Mouse (Mus musculus) CD4-positive, CD25-positive, alpha-beta regulatory T cell, adult 2 months (primary cell): ENCODE measurements at regions not wholly inside any gene's neighbourhood (a gene's known extent, or its start where the extent isn't known, plus 50 kb on each side); places are given as distances from the start of the nearest gene placed in this dataset.

Experiments
- DNase-seq: peaks from one replicate; pipeline ENCODE4 v3.0.0-alpha.2; 2012; ENCODE audit warnings: low read depth, low spot score

DNA sequence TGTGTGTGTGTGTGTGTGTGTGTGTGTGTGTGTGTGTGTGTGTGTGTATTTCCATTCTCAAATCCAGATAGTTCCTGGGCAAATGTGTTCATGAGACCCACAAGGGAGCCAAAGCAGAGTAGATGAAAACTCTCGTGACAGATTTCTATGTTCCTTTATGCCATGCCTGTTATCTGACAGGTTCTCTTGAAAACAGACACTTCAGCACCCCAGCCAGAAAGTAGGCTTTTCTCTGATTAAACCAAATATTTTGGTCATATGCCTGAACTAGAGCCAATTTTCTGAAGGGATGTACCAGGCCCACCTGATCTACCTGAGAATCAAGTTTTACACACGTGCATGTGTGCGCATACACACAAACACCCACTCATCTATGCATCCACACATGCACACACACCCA, 95.5 kb downstream of the Psat1 start:
- no peak for DNase-seq

DNA sequence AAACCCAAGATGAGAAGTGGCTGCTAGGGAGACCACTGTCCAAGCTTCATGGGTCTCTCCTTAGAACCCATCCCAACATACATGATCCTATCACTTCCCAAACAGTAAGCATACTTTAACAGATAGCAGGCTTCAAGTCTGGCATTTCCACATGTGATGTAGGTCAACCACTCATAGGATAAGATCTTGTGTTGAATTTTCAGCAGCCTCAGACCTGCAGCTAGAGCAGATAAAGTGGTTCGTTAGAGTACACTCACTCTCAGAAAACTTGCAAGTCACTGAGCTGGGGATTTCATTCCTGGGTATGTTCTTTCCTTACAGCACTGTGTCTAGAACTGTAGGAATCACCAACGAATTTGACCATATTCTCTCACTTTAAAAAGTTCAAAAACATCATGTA, 96.4 kb downstream of the Psat1 start:
- no peak for DNase-seq

DNA sequence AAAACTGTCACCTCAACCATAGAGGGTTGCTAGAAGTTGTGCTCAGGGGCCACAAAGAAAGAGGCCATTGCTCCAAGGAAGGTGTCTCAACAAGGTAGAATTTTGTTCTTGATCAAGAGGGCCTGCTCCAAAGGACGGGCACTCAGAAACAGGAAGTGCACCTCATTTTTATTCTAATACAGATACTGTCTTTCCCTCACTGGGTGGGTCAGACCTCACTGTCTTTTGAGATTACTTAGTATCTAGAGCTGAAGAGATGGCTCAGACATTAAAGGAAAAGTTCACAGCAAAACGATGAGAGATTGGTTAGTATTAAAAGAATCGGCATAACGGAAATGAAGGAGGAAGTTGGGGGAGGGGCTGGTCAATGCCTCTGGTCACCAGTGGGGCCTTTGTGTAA, 97.9 kb downstream of the Psat1 start:
- no peak for DNase-seq

DNA sequence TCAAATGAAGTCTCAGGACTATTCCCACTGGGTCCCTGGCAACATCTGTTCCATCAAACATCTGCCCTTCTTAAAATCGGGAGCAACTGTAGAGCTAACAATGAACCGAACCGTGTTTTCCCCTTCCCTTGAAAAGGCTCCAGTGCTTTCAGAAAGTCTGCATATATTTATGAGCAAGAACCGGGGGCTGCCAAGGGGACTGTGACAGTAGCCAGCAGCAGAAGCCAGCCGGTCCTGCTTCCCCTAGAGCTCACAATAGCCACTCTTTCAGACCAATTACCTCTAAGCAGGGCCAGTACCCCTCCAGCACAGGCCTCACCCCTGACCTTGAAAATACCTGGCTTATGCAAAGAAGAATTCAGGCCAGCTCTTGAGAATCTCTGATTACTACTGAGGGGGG, 108.8 kb downstream of the Psat1 start:
- DNase-seq = no peak

DNA sequence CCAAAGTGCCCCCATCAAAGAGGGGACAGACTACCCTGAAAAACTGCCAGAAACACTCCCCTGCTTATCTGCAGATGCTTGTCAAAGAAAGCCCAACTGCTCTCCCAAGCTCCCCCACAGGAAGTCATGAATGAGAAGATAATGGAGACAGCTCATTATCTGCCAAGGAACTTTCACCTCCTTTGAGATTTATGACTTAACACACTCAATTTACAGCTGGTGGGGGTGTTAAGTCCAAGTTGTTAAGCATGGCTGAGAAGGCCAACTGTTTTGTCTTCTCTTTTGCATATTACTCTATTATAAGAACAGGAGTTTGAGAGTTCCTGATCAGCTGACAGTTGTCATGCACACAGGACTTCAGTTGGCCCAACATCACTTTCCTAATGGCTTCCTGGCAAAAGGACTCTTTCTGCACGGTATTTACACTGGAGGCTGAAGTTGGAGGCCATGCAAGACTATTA, 109.4 kb downstream of the Psat1 start:
- DNase-seq = no peak

DNA sequence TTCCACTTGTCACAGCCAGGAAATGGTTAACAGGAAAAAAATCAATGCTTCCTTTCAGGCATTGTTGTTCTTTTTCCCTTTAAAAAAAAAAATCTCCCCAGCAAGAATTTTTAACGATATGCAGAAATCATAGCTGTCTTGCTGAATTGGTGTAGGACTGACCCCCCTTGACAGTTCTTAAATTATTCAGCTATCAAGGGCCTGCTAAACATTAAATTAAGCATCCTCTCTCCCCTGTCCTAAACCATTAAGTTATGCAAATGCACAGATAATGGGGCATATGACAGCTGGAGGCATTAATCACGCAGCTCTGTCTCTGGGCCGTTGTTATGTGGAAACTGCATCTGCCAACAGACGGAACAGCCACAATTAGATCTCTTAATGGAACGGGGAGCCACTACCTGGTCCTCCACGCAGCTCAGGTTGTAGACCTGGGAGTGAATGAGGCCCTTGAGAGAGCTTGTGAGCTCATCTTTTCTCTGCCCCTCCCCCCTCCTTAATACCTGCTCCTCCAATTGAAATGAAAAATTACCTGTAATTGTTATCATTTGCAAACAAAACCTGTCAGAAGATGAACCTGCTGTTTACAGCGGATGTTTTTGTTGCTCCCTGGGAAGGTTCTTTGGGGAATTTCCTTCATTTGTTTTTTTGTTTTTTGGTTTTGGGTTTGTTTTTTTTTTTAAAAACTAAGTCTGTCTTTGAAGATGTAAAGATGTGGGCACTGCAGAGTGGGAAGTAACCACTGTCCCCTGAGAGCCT, 110.0 kb downstream of the Psat1 start:
- no peak for DNase-seq

DNA sequence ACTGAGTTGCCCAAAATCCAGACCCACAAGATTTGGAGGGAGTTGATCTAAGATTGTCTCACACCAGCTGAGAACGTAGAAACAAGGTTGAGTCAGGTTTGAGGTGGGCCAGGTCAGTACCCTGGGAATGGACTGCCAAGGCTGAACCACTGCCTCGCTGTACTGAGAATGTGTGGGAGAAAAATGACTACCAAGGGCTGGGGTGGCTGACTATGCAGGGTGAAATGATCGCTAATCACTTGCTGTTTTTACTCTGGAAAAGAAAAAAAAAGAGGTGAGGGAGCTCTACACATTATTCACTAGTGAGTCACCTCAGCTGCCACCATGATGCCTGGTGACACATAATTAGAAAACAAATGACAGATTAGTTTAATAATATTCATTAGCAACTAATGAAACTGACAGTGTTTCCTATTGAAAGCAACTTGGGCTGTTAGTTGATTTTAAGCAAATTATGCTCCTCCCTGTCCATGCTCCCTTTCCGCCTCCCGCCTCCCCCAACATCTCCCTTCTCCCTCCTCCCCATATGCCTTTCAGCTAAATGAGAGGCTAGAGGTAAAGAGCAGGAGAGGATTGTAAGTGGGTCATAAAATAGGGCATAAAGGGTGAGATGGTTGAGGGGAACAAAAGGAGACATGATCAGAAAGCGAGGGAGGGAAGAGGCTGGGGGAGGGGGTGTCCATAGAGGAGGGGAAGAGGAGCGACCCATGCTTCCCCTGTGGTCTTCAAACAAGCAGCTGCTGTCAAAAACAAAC, 110.8 kb downstream of the Psat1 start:
- no peak for DNase-seq

DNA sequence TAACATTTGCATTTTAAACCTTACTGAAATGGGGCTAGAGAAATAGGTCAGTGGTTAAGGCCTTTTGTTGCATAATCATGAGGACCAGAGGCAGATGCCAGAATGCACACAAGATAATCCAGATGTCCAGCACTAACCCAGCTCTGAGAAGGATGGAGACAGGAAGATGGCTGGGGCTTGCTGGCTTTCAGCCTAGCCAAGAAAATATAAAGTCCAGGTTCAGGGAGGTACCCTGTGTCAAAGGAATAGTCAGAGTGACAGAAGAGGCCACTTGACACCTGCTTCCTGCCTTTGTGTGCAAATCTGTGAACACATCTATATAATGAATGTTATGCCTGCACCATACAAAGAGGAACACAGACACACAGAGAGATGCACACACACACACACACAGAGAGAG, 116.8 kb downstream of the Psat1 start:
- DNase-seq = no peak

DNA sequence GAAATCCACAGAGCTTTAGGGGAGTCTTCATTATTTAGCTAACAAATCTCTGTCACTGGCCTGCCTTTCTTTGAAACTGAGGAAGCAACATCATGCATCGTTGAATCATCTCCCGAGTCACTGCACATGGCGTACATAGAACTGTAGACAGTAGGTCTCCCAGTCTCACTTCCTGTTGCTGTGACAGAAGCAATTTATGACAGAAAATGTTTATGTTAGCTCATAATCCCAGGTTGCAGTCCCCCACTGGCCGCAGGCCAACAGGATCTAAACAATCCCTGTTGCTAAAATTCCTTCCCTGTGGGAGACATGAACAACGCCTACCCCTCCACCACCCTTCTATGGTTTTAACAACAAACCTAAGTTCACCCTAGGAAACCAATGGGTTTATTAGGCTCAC, 118.0 kb downstream of the Psat1 start:
- no peak for DNase-seq

DNA sequence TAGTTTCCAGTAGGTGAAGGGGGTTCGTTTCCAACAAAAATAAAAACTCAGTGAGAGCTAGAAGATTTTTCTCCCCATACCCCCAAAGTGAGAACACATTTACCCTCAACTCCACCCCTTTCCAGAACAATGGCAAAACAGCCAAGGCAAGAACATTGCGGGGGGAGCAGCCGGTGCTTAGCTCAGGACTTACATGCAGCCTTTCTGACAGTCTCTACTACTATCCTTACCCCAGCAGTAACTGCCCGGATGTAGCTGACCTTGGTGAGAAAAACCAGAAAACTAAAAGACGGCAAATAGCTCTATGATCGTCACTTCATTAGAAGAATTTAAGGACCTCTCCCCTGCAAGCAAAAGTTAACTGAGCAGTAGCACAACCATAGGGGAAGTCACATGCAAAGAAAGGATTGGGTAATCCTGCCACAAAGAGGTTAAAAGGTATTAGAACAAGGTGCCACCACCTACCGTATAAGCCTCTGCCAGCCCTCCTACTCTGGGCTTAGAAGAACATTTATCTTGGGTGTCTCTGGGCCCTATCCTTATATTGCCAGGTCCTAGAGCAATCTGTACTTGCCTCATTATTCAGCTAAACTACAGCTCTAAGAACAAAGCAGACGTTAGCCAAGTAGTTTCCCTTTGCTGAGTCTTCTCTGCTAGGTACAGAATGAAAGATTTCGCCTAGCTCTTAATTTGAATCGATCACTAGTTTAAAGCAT, 119.0 kb downstream of the Psat1 start:
- no peak for DNase-seq

DNA sequence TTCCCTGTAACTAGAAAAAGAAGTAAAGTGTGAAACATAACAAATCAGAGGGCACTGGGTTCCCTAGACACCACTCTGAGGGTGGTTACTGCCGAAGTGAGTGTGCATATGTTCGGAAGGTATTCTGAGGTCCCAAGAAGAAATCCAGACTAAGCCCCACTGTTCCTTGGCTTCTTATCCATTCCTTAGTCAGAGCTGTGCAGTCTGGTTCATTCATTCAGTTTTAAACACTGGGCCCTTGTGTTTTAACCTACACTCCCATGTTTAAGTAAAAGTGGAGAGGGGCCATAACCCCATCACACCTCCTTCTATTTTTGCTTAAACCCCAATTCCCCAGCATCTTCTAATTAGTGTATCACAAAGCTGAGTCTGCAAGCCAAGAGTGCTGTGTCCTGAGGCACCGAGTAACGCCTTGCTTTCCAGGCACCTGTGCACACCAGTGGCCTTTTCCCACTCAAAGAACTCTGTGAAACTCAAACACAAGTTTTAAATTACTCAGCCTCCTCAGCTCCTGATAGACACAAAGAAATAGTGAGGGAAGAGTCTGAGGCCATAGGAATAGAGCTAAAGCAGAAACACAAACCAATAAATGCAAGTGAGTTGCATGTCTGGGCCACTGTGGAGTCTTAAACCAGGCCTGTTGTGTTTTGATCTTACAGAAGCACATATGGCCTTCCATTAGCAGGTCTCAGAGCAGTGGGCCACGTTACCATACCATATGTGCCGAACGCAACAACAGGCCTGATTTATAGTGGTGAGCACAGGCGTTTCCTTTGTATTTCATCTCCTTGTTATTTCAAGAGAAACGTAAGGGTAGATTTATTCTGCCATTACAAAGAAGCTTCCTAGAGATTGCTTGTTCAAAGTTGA, 119.8 kb downstream of the Psat1 start:
- DNase-seq = no peak

DNA sequence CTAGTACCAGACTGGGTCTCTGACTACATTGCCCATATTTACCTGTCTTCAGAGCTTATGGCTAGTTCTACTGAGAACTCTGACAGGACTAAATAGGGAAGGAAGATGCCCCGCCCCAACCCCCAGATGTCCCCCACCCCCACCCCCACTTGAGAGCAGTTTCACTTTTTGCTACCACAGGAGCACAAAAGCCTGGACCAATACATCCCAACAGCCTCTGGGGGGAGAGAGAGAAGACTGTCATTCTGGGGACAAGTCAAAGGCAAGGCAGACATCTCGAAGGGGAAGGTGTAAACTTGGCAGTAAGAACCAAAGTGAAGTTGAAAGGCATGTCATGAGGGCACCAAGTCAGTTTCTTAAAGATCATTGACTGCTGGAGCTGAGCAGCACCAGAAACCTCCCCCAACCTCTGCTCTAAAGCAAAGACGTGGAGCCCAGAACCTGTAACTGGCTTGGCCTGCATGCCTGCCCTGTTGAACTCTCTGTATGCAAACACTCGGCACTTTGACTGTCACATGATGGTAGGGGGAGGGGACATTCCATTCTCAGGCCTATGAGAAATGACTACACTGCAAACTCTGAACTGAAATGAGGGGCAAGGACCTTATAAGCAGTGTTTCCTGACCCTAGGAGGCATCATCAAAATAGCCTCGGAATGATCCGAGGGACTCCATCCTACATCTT, 123.3 kb downstream of the Psat1 start:
- DNase-seq = no peak

DNA sequence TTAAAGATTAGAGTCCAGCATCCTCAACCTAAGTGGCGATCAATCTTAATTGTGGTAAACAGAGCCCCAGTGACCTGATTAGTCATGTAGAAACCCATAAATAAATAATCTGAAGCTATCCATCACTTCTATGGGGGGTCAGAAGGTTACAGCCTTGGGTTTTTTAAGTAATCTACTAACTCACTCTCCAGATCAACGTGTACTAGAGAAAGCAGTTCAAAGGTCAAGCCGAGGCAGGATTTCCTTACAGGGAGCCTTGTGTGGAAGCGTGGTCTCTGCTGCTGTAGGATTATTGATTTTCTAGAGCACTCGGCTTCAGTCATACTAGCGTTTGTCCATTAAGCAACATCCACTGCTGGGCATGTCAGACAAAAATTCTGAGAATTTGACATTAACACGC, 127.1 kb downstream of the Psat1 start:
- DNase-seq = no peak

DNA sequence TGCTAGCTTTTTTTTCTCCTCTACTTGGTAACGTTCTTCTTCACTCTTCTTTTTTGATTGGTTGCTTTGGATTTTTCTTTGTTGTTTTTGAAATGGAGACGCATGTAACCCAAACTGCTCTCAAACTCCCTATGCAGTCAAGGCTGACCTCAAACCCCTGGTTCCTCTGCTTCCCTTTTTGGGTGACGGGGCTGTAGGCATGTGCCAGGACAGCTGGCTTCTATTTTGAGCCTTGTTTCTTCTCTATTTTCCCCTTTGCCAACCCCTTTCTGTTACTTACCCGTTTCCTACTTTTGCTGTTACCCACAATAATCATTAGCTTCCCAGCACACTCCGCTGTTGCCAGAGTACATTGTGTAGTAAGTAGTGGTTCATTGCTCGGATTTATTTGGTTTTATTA, 132.0 kb downstream of the Psat1 start:
- no peak for DNase-seq

DNA sequence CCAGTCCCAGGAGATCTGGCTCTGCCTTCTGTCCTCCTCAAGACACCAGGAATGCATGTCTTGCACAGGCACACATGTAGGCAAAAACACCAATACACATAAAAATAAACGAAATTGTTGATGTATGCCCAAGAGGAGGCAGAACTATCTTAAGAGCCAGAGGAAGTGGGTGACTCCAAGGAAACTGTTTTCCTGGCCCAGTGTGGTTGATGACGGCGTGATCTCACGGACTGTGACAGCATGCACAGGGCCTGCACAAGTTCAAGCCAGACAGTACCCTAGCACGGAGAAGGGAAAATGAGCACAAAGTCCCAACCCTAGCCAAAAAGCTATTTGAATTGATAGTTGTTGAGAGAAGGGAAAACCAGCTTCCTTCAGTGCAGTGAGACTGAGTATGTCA, 138.1 kb downstream of the Psat1 start:
- DNase-seq = no peak

DNA sequence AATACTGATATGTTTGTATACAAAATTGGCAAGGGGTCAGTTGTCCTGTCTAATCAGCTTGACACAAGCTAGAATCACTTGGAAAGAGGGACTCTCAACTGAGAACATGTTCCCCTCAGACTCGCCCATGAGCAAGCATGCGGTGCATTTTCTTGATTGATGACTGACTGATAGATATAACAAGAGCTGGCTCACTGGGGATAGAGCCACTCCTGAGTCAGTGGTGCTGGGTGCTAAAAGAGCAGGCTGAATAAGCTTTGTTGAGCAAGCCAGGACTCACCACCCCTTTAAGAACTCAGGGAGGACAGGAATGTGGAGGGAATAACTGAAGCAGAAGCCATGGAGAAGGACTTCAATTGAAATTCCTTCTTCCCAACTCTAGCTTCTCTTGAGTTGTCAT, 139.5 kb downstream of the Psat1 start:
- DNase-seq = no peak

DNA sequence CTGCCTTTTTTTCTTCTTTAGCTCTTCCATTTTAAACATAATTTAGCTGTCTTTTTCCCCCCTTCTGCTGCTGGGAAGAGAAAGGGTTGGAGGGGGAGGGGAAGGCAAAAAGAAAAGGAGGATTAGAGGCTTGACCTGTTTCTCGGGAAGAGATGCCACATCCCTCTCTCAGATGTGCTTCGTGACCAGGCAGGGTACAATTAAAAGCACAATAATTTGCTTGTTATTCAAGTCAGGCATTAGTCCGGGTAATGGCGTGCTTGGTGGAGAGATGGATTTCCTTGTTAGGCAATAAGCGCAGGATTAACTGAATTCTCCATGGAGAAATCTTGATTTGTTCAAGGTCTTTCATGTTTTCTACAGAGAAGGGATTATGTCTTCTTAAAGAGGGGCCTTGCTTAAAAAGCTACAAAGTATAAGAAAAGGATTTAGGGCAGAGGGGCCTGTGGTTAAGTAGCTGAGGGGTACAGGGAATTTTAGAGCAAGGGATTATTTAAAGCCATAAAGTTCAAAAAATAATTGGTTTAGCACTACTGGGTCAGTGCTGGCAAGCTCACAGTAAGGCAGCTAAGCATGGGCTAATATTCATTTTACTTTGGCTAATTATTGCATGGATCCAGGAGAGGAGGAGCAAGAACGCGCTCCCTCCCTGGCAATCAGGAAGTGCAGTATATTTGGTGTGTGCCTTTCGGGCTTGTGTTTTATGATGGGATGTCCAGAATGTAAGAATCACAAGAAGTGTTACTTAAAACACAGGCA, 143.8 kb downstream of the Psat1 start:
- no peak for DNase-seq

DNA sequence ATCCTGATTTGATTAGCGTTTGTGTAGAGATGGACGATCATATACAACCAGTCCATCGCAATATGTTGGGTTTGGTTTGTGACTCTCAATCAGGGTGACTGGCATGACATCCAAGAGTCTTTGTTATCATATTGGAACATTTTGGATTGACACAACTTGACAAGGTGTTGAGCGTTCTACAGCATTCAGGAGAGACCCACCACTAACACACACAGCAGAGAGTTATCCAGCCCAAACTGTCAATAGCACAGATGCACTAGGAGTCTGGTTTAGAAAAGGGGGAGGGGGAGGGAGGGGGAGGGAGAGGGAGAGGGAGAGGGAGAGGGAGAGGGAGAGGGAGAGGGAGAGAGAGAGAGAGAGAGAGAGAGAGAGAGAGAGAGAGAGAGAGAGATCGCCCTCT, 144.5 kb downstream of the Psat1 start:
- DNase-seq = no peak

DNA sequence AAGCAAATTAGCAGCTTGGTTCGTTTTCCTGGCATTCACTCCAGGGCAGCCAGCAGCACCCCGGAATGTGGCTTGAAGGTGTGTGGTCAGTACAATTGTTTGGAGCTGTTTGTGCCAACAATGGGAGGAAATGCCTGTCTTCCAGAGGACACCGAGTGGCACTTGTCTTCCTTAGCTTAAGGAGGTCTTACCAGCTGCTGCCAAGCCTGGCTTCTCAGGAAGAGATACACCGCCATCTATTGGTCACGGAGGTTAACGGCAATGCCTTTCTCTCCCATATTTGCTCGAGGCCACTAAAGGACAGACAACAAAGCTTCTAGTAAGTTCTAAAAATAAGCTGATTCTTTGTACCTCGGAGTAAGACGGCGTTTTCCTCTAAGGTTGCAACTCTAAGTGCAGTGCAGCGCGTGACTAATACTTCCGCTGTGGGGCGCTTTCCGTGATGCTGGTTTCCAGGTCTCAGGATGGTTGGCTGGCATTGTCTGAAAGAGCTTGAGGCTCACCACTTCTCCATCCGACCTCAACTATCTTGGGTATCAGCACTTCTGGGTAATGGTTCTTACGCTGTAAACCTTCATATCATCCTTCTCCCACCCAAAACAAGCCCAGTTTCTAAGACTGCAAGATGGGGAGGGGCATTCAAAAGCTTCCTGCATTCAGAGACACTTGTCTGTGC, 145.2 kb downstream of the Psat1 start:
- peak; percentile 58 for DNase-seq
